Mouse (Mus musculus) liver, embryonic 14.5 days (tissue): ENCODE results near the gene Rerg. TPM values are rescaled to one million over a fixed set of nuclear protein-coding genes. Genes with fewer than 3 reads are reported as not detected.

Experiments
- ATAC-seq: fragments of 200-750 bp; cut with Nextera tagmentation; 2 replicates; pipeline ENCODE4 v1.8.0; 2017; ENCODE audit warnings: moderate number of reproducible peaks, mild to moderate bottlenecking, moderate library complexity; ENCODE audit not compliant: insufficient read depth
- DNase-seq, 3 experiments: peaks; one replicate each; pipeline ENCODE4 v3.0.0-alpha.2; 2012 to 2013; ENCODE audit warnings: low read depth in 3 of 3, low spot score in 3 of 3
- H3K27ac ChIP-seq: fragments of 300-500 bp; sonication (generic); 2 replicates; pipeline ENCODE4 v1.5.1; 2014; ENCODE audit warnings: moderate library complexity, mild to moderate bottlenecking, control low read depth, inconsistent platforms
- H3K27me3 ChIP-seq: fragments of 300-500 bp; sonication (generic); 2 replicates; pipeline ENCODE4 v1.6.1; 2014; ENCODE audit warnings: mild to moderate bottlenecking, low read length, moderate library complexity; ENCODE audit not compliant: control insufficient read depth, insufficient read depth
- H3K36me3 ChIP-seq: fragments of 300-500 bp; sonication (generic); replicated peaks from 2 replicates; pipeline ENCODE4 v1.6.1; 2014; ENCODE audit warnings: low read depth; ENCODE audit not compliant: control insufficient read depth, insufficient read depth
- H3K4me1 ChIP-seq, 2 experiments: fragments of 200-500 bp in 1 of 2; fragments of 300-500 bp in 1 of 2; sonication (generic) in 1 of 2; replicated peaks; 2 replicates each; pipeline ENCODE4 v1.6.1; 2012 to 2014; ENCODE audit warnings: antibody characterized with exemption in 1 of 2, inconsistent platforms in 1 of 2, low read length in 1 of 2; ENCODE audit not compliant: control insufficient read depth in 2 of 2, insufficient read depth in 2 of 2
- H3K4me2 ChIP-seq: fragments of 300-500 bp; sonication (generic); 2 replicates; pipeline ENCODE4 v1.6.1; 2014; ENCODE audit warnings: low read depth, mild to moderate bottlenecking, control low read depth, moderate library complexity
- H3K4me3 ChIP-seq, 2 experiments: fragments of 200-500 bp in 1 of 2; fragments of 300-500 bp in 1 of 2; sonication (generic) in 1 of 2; 2 replicates each; pipeline ENCODE4 v1.5.1; 2012 to 2014; ENCODE audit warnings: low read depth in 2 of 2, low read length in 2 of 2, mild to moderate bottlenecking in 2 of 2, control low read depth in 1 of 2, inconsistent platforms in 1 of 2, moderate library complexity in 1 of 2; ENCODE audit not compliant: insufficient read depth in 1 of 2
- H3K9ac ChIP-seq: fragments of 300-500 bp; sonication (generic); replicated peaks from 2 replicates; pipeline ENCODE4 v1.6.1; 2014; ENCODE audit warnings: mild to moderate bottlenecking, control low read depth, moderate library complexity
- H3K9me3 ChIP-seq: fragments of 300-500 bp; sonication (generic); 2 replicates; pipeline ENCODE4 v1.6.1; 2016; ENCODE audit warnings: low read length, mixed read lengths; ENCODE audit not compliant: control insufficient read depth
- CTCF ChIP-seq: IDR thresholded peaks from 2 replicates; pipeline ENCODE4 v1.5.1; 2016; ENCODE audit warnings: antibody characterized with exemption, low read depth, control low read depth
- EP300 ChIP-seq: IDR thresholded peaks from 2 replicates; pipeline ENCODE4 v1.6.1; 2016; ENCODE audit warnings: antibody characterized with exemption, low read depth
- WGBS: fragments of 180-500 bp; shearing (Covaris S2); extraction: QIAGEN DNeasy Blood & Tissue Kit; methylation state at CpG from one replicate; pipeline ENCODE4 v1.1.7; 2014; ENCODE audit not compliant: insufficient replicate concordance; 5-methylcytosine and 5-hydroxymethylcytosine counted together
- polyA plus RNA-seq, 2 experiments: library from polyadenylated mRNA; depleted of rRNA in 1 of 2; stranded (reverse) in 1 of 2; unstranded in 1 of 2; fragments of >200 nt; fragmentation: Nextera tagmentation in 1 of 2; extraction: Ambion mirVana in 1 of 2; gene quantifications; 2 replicates each; pipeline versions ENCODE4 v1.2.1 to v1.2.3; 2012 to 2014

Gene Rerg
- polyA plus RNA-seq, 2 experiments = 1.2 to 1.9 TPM

- ATAC-seq (no peak), DNase-seq (no peak)
- TF ChIP-seq EP300 (no peak), CTCF (no peak)
- H3K36me3 ChIP-seq = no peaks in the 10 kb centered on the region
- H3K4me1 ChIP-seq = no peaks in the 10 kb centered on the region
- no peak overlapping the region for H3K27ac ChIP-seq
- H3K9ac ChIP-seq = no peak overlapping the region
- WGBS = 33% methylated on average over 2 of the region's 2 CpGs
- H3K4me2 ChIP-seq = no peak overlapping the region
- H3K9me3 ChIP-seq = no peaks in the 10 kb centered on the region
- no peak overlapping the region for H3K4me3 ChIP-seq
- no peaks in the 10 kb centered on the region for H3K27me3 ChIP-seq
Measured at GRCm38 (mm10) chr6:137126224-137126623, 44.1 kb downstream of the Rerg start.

DNA sequence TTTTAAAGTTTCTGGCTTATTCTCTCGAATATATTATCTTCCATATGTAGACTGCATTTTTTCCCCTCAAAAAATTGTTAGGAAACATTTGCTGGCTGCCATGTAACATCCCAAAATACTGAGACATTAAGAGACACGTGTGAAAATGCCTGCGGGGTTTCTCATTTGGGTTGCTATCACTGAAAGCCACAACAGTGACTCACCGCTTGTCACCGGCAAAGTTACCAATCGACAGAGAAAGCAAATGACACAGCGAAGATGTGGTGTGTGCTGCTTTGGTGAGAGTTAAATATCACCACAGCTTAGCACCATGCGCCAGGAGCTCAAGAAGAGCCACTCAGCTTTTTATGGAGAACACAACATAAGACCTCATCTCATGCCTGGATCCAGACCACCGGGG is 44.9 kb downstream of the Rerg start:
- Histone ChIP-seq H3K4me3 (no peak overlapping the region), H3K4me1 (no peaks in the 10 kb centered on the region), H3K9me3 (no peaks in the 10 kb centered on the region), H3K27ac (no peak overlapping the region), H3K9ac (no peak overlapping the region), H3K36me3 (no peaks in the 10 kb centered on the region), H3K27me3 (no peaks in the 10 kb centered on the region), H3K4me2 (no peak overlapping the region)
- ATAC-seq (no peak), DNase-seq (no peak)
- 22% methylated on average over 9 of the region's 9 CpGs for WGBS
- no peak for TF ChIP-seq EP300
- no peak for TF ChIP-seq CTCF

DNA sequence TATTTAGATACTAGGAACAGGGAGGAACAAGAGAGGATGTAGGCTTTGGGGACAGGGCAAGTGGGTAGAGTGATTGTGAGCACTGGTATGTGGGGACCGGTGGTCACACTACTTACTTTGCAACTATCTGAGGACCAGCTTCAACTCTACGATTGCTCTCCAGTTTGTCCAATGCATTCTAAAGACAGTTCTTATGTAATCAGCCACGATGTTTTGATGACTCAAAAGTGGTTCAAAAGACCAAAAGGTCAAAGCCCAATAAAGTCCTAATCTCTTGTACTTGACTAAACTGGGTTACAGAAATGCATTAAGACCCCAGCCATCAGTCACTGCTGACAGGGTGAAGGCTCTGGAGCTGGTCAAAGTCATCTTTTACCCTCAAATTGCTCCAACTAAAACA is 45.3 kb downstream of the Rerg start:
- no peak overlapping the region for H3K4me2 ChIP-seq
- 38% methylated on average over 3 of the region's 3 CpGs for WGBS
- H3K4me3 ChIP-seq = no peak overlapping the region
- H3K4me1 ChIP-seq = no peaks in the 10 kb centered on the region
- no peak for ATAC-seq
- H3K36me3 ChIP-seq = no peaks in the 10 kb centered on the region
- no peak overlapping the region for H3K9ac ChIP-seq
- no peak for DNase-seq
- H3K9me3 ChIP-seq = no peaks in the 10 kb centered on the region
- H3K27ac ChIP-seq = no peak overlapping the region
- no peak for TF ChIP-seq CTCF
- TF ChIP-seq EP300 = no peak
- no peaks in the 10 kb centered on the region for H3K27me3 ChIP-seq

GRCm38 (mm10) chr6:137116849-137117473 is 53.3 kb downstream of the Rerg start:
- no peak overlapping the region for H3K27ac ChIP-seq
- WGBS = 68% methylated on average over 1 of the region's 1 CpGs
- ATAC-seq = no peak

DNA sequence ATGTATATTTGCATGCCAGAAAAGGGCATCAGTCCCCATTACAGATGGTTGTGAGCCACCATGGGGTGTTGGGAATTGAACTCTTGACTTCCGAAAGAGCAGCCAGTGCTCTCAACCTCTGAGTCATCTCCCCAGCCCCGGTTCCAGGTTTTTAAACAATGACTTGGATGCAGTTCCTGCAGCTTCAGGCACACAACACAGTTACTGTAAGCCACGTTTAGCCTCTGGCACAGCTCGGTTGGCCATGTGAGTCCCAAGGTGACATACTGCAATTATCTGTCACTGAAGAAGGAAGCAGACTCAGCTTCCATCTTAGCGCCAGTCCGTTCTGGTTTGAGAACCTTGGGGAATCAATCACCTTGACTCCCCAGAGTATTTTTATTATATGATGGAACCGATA is 55.4 kb downstream of the Rerg start:
- Histone ChIP-seq H3K9ac (no peak overlapping the region), H3K27me3 (no peaks in the 10 kb centered on the region), H3K27ac (no peak overlapping the region), H3K4me2 (no peak overlapping the region), H3K36me3 (no peaks in the 10 kb centered on the region), H3K9me3 (no peaks in the 10 kb centered on the region), H3K4me3 (no peak overlapping the region), H3K4me1 (no peaks in the 10 kb centered on the region)
- ATAC-seq (no peak), DNase-seq (no peak)
- no peak for TF ChIP-seq EP300
- no peak for TF ChIP-seq CTCF
- 57% methylated on average over 7 of the region's 7 CpGs for WGBS

More at GRCm38 (mm10) chr6:137116849-137117473, 53.3 kb downstream of the Rerg start:
- Histone ChIP-seq H3K9ac (no peak overlapping the region), H3K4me2 (no peak overlapping the region), H3K27me3 (no peaks in the 10 kb centered on the region), H3K9me3 (no peaks in the 10 kb centered on the region), H3K36me3 (no peaks in the 10 kb centered on the region), H3K4me1 (no peaks in the 10 kb centered on the region), H3K4me3 (no peak overlapping the region)
- no peak for DNase-seq
- TF ChIP-seq CTCF (no peak), EP300 (no peak)
